Comparison of ENCODE assay signal across 17 mouse cellular contexts in the genomic region with DNA sequence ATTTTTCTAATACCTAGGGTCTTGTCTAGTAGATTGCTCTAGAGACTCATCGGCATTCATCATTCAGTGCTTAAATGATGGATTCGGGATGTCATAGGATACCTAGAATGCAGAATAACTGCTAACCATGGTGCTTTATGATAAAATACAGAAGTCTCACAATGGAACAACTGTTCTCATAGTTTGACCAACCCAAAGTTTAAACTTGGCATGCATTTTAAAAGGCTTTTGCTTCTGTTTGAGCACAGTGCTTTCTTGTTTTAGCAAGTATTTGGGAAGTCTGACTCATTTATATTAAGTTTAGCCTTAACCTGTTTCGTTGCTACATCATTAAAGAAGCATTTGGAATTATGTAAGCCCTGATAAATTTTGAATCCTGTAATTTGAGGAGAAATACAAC.
"Had no signal": no experiment of that assay in that cellular context is flagged by ENCODE, and none has a peak within 500 bp of the region (broad histone marks: within the 10 kb centered on the region; RNA-seq: fewer than 3 reads in every experiment).

No protein-coding gene starts in this region.

- ATAC-seq: lung, postnatal 0 days; midbrain, embryonic 13.5 days; midbrain, embryonic 15.5 days had no signal

- H3K27ac ChIP-seq: lung, embryonic 15.5 days; macrophage; midbrain, embryonic 13.5 days; midbrain, embryonic 15.5 days; neural tube, embryonic 12.5 days; stomach, embryonic 15.5 days; stomach, postnatal 0 days had no signal

- H3K4me1 ChIP-seq: lung, embryonic 15.5 days; megakaryocyte, embryonic 14.5 days; midbrain, embryonic 13.5 days; midbrain, embryonic 15.5 days; neural tube, embryonic 12.5 days; stomach, embryonic 15.5 days had no signal

- H3K4me3 ChIP-seq: lung, embryonic 15.5 days; megakaryocyte, embryonic 14.5 days; midbrain, embryonic 13.5 days; midbrain, embryonic 15.5 days; neural tube, embryonic 12.5 days; stomach, embryonic 15.5 days had no signal

- H3K4me2 ChIP-seq: lung, embryonic 15.5 days; midbrain, embryonic 11.5 days; midbrain, embryonic 13.5 days; midbrain, embryonic 15.5 days; neural tube, embryonic 12.5 days; stomach, embryonic 15.5 days had no signal

- H3K9ac ChIP-seq: lung, embryonic 15.5 days; midbrain, embryonic 13.5 days; midbrain, embryonic 15.5 days; neural tube, embryonic 12.5 days; stomach, embryonic 15.5 days had no signal

- H3K36me3 ChIP-seq: lung, embryonic 15.5 days; midbrain, embryonic 13.5 days; midbrain, embryonic 15.5 days; neural tube, embryonic 12.5 days; stomach, embryonic 15.5 days had no signal

- H3K27me3 ChIP-seq: lung, embryonic 15.5 days; megakaryocyte, embryonic 14.5 days; midbrain, embryonic 13.5 days; midbrain, embryonic 15.5 days; neural tube, embryonic 12.5 days; stomach, embryonic 15.5 days had no signal

- H3K9me3 ChIP-seq: lung, embryonic 15.5 days; midbrain, embryonic 13.5 days; midbrain, embryonic 15.5 days; neural tube, embryonic 12.5 days; stomach, embryonic 15.5 days had no signal

- DNase-seq: lung, adult 2 months; lung, postnatal 14 days; lung, postnatal 36 days; right cerebral cortex, postnatal 14 days; thymus, adult 2 months; thymus, postnatal 25 days; thymus, postnatal 4 days had no signal
